Mouse (Mus musculus) adrenal gland, postnatal 25 days (tissue): ENCODE measurements at regions not wholly inside any gene's neighbourhood (a gene's known extent, or its start where the extent isn't known, plus 50 kb on each side); places are given as distances from the start of the nearest gene placed in this dataset.

ENCODE experiments used
- DNase-seq: peaks from one replicate; pipeline ENCODE4 v3.0.0; 2021; ENCODE audit warnings: mixed read lengths

- DNase-seq = no peak
Observed at GRCm38 (mm10) chr1:91611281-91611680, 70.9 kb downstream of the Asb1 start.

DNA sequence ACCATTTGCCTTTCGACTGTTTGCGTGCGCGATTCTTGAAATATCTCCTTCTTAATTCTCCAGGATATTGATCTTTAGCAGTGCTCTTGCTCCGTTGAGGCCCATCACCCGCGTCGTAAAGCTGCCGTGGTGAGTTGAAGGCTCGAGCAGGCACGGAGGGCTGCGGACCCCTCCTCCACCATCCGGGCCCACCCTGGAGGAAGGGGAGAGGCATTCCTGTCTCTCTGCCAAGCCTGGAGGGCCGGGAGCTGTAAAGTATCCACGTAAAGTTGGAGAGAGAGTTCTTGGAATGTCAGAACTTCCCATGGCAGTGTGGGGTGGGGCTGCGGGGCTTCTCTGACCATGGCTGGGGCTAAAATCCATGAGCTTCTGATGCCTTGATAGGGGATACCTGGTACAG lies 71.3 kb downstream of the Asb1 start:
- DNase-seq = no peak

DNA sequence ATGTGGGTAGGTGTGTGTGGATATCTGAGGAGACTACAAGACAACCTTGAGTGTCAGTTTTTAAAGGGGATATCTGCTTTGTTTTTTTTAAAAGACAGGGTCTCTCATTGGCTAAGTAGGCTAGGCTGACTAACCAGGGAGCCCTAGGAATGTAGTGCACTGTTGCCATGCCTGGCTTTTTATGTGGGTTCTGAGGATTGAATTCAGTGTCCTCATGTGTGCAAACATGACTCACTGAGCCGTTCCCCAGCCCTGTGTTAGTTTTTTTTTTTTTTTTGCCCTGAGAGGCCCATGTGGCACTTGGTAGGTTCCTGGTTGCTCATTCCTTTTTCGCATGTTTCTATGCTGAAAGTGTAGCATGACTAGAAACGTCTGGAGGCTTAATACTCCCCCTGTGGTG lies 72.6 kb downstream of the Asb1 start:
- no peak for DNase-seq

GRCm38 (mm10) chr1:91615396-91615795 lies 75.1 kb downstream of the Asb1 start:
- DNase-seq = no peak

- DNase-seq = peak; percentile 25
Observed at GRCm38 (mm10) chr1:91618527-91619135, 78.3 kb downstream of the Asb1 start.

DNA sequence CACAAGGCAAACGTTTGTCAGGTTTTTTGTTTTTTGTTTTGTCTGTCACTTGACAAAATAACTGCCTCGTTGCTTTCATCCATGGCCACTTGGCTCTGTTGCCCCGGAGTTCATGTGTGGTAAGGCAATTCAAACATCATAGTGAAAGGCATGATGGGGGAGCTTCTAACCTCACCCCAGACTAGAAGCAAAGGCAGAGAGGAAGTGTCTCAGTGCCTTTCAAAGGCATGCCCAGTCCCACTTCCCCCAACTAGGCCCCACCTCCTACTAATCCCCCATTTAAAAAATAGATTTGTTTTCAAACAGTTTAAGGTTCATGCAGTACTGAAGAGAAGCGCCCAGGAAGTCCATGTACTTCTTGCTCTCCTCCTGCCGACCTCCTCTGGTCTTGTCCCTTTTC lies 80.8 kb downstream of the Asb1 start:
- DNase-seq = no peak

DNA sequence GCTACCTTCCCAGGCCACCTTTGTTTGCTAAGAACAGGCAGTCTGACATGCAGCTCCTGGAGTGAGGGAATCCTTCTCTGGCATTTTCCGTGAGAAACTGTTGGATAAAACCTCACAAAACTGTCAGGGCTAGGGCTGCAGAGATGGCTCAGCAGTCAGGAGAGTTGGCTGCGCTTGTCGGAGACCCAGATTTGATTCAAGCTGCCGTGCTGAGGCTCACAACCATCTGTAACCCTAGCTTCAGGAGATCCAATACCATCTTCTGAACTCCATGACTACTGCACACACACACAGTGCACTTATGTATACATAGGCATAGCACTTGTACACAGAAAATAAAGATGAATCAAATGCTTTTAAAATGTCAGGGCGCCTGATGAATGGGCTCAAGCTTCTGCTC lies 82.5 kb downstream of the Asb1 start:
- no peak for DNase-seq

DNA sequence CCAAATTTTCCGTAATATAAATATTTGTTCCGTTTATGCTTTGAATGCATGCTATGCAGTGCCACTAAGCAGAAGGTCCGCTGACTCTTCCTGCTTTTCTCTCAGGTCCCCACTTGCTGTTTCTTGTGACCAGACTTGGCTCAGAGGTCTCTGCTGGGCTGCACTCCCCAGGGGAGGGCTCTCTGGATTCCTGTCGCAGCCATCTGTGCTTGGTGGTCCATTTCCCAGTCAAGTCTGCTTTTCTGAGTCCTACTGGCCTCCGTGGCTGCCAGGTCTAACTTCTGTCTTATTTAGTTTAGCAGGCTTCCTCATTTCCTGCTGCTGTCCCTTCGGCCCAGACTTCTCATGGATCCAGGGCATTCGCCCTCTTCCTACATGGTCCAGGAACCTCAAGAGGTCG lies 83.7 kb downstream of the Asb1 start:
- no peak for DNase-seq

- DNase-seq = no peak
Observed at GRCm38 (mm10) chr1:91624531-91625300, 84.4 kb downstream of the Asb1 start.

- no peak for DNase-seq
Observed at GRCm38 (mm10) chr1:91626090-91626489, 85.7 kb downstream of the Asb1 start.

DNA sequence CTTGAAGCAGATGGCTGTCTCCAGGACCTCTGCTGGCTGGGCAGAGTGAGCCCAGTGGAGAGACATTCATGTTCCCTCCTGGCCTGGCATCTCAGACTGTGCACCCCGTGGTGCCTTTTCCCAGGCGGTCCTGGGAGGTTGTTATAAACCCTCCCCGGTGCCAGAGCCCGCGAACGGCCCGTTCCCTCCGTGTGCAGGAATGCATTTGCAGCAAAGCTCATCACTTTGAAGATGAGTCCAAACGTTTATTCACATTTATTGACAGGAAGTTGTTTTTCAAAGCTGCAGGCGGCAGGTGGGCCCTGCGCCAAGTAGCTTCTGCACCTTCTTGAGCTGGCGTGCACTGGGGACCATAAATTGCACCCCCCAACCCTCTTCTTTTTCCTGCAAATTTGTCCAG lies 89.9 kb downstream of the Asb1 start:
- DNase-seq = peak; percentile 31

DNA sequence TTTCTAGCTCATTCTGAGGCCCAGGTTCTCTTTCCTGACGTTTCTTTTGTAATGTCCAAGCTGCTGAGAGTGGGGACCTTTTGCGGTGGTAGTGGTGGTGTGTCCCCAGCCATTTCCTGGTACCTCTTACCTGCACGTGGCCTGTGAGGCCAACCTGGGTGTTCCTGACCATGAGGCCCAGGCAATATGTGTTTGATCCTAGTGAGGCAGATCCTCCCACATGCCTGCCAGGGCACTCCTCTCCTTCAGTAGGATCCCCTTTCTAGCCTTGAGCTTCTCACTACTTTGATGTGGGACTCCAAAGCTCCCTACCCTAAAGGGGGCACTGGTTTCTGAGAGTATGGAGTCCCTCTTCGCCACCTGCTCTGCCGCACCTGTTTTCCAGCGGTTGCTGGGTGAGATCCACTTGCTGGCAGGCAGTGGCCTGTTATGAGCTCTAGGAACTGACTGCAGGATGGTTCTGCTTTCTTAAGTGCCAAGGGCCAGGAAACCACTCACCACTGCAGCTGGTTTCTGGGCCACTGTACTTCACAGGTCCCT lies 90.6 kb downstream of the Asb1 start:
- no peak for DNase-seq

- DNase-seq = no peak
Observed at GRCm38 (mm10) chr1:91632906-91633493, 92.7 kb downstream of the Asb1 start.

- no peak for DNase-seq
Observed at GRCm38 (mm10) chr1:91636571-91636970, 96.2 kb downstream of the Asb1 start.

- DNase-seq = peak; percentile 48
Observed at GRCm38 (mm10) chr1:91640551-91640950, 100.2 kb downstream of the Asb1 start.

- no peak for DNase-seq
Observed at GRCm38 (mm10) chr1:91658991-91659441, 118.7 kb downstream of the Asb1 start.

GRCm38 (mm10) chr1:91659486-91659885 lies 119.1 kb downstream of the Asb1 start:
- no peak for DNase-seq

DNA sequence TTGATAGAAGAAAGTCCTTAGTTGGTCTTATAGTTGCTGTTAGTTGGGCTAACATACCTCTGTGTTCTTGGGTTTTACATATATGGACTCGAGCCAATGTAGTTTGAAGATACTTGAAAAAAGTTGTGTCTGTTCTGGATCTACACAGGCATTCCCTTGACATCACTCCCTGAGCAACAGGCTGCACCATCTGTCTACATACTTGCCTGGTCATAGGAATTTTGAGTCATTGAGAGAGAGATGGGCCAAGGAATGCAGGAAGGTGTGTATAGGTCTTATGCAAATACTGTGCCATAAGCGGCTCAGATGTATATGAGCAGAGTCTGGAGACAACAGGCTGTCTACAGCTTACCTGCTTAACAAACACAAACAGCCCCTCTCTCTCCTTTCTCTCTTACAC lies 122.9 kb downstream of the Asb1 start:
- no peak for DNase-seq

DNA sequence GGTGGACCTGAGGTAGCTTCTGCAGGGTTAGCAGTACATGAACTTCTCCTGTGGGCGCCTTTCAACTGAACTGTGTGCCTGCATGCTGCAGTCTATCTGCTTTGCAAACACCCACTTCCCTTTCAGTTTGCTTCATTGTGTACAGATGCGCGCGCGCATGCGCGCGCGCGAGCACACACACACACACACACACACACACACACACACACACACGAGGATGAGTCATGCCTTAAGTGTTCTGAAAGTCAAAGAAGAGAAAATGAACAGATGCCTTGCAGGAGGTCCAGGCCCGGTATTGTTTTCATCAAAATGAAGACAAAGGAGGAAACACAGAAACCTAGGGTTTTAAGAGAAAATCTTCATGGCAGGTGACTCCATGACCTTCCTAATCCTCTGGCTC lies 124.3 kb downstream of the Asb1 start:
- DNase-seq = no peak

DNA sequence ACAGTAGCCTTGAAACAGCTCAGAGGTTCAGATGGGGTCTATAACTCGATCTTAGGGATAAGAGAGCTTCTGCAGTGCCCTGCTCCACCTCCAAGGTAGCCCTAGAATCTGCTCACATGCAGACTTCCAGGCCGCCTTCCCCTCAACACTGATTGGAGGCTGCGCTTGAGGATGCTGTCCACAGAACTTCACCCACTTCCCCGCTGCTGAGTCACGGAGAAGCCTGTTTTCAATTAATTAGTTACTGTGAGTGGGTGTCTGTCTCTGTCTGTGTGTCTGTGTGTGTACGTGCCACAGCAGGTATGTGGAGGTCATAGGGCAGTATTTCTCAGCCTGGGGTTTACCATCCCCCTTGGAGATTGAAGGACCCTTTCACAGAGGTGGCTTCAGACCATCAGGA lies 128.2 kb downstream of the Asb1 start:
- no peak for DNase-seq

- DNase-seq = no peak
Observed at GRCm38 (mm10) chr1:91670980-91671379, 130.3 kb upstream of the Twist2 start.

DNA sequence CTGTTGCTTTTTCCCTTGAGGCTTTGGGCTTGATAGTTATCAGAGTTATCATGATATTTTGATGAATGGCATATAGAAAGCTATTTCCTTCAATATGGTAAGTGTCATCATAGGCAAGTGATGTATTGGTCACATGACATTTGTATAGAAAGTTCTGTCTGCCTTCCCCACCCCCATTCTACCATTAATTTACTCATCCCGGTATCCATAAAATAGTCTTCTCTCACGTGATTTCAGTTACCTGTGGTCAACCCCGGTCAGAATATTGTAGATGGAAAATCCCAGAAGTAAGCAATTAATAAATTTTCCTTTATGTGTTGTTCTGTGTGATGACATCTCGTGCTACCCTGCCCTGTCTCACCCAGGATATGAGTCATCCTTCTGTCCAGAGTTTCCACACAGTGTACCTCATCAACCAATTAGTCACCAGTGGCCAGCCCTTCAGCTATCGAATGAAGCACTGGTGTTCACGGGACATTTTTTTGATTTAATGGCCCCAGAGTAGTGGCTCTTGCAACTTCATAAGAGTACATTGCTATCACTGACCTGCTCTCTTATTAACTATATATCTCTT lies 127.1 kb upstream of the Twist2 start:
- DNase-seq = no peak

GRCm38 (mm10) chr1:91677062-91677461 lies 124.2 kb upstream of the Twist2 start:
- no peak for DNase-seq
